Mouse (Mus musculus): Measurements from ENCODE around the gene Zfp560. TPM values are rescaled to one million over a fixed set of nuclear protein-coding genes. Genes with fewer than 3 reads are reported as not detected.

Gene Zfp560
- polyA plus RNA-seq (2012; rRNA removed; ENCODE audit: low replicate concordance): 6.2 and 6.5 TPM in 2 replicates

DNA sequence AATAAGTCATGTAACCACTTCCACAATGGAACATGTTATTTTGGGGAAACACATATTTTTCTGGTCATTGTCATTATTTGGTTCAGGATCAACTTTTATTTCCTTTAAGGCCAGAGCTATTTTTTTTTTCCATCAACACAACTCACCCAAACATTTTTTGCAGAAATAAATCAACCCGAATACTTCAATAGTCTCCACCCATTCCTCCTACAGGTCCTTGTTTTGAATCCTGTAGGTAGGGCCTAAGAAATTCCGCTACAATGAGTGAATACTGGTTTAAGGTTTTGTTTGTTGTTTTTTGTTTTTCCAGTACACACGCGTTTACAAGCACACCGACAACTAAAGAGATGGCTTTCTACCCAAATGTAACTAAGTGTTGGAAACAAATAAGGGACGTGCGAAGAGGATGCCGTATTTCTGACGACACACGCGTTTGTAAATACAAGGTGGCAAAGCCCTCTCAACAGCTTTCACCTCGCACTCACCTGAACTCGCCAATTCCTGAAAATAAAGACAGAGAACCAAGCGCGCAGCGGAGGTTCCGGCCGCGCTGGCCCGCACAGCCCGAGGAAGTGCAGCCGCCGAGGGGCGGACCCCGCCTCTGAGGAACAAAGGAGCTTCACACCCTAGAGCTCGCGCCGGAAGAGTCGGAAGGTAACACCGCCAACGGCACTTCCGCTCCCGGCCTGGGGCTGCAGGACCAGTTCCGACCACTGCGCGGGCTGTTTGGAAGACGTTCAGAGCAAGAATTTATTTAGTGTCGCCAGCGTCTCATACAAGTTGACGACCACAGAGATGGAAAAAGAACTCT is at the start of gene Zfp560:
TSS of gene Zfp560 (minus strand) at position 646 of the 811 bp plus-strand sequence.

DNA sequence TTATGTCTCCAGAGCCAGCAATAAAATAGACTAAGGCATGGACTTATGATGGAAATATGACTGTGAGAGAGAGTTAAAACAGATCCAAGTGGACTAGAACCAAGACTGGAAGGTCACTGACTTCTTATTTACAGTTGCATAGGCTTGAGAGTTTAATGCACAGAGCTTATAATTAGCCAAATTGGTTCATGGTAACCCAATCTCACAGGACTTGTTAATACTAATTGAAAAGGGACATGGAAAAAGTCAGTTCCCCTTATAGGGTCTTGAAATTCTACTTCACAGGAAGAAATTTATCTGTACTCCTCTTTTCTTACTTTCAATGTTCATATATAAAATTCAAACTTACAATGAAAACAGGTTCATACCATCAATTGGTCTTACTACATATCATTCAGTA is 49.0 kb downstream of the Zfp560 start, which contains the start of gene Olfr18:
TSS of gene Olfr18 (minus strand) at position 101 of the 400 bp plus-strand sequence.

GRCm38 (mm10) chr9:20298232-20298631 is 86.7 kb downstream of the Zfp560 start, which contains the start of gene Olfr873:
Gene Olfr873, plus strand, starts transcription at chr9:20298532.

Other genes starting within 250 kb of the Zfp560 start
- not detected in 2 replicates for gene Olfr870, start 211.1 kb downstream of the Zfp560 start, polyA plus RNA-seq (2012; rRNA removed; ENCODE audit: low replicate concordance)
- gene Olfr871, start 173.0 kb downstream of the Zfp560 start, polyA plus RNA-seq (2012; rRNA removed; ENCODE audit: low replicate concordance): not detected in 2 replicates
- not detected in 2 replicates for gene Olfr872, start 148.1 kb downstream of the Zfp560 start, polyA plus RNA-seq (2012; rRNA removed; ENCODE audit: low replicate concordance)
- gene Olfr39, start 102.8 kb downstream of the Zfp560 start, polyA plus RNA-seq (2012; rRNA removed; ENCODE audit: low replicate concordance): not detected in 2 replicates
- gene Olfr873, start 86.6 kb downstream of the Zfp560 start, polyA plus RNA-seq (2012; rRNA removed; ENCODE audit: low replicate concordance): not detected in 2 replicates
- gene Olfr18, start 49.1 kb downstream of the Zfp560 start, polyA plus RNA-seq (2012; rRNA removed; ENCODE audit: low replicate concordance): 0.12 TPM in 1 of 2 replicates, not detected in the other
- gene Zfp26, start 75.0 kb upstream of the Zfp560 start, polyA plus RNA-seq (2012; rRNA removed; ENCODE audit: low replicate concordance): 2.7 and 4.2 TPM in 2 replicates
- 6.2 and 8.7 TPM in 2 replicates for gene Zfp426, start 107.6 kb upstream of the Zfp560 start, polyA plus RNA-seq (2012; rRNA removed; ENCODE audit: low replicate concordance)
- 8.6 and 14.9 TPM in 2 replicates for gene Zfp266, start 136.2 kb upstream of the Zfp560 start, polyA plus RNA-seq (2012; rRNA removed; ENCODE audit: low replicate concordance)
- 3.9 and 4.2 TPM in 2 replicates for gene Zfp846, start 196.1 kb upstream of the Zfp560 start, polyA plus RNA-seq (2012; rRNA removed; ENCODE audit: low replicate concordance)